Mouse (Mus musculus) limb, embryonic 12.5 days (tissue): Measurements from ENCODE around the gene Gm11032. TPM values are rescaled to one million over a fixed set of nuclear protein-coding genes. Genes with fewer than 3 reads are reported as not detected.

ENCODE experiments used
- ATAC-seq: fragments of 200-750 bp; cut with Nextera tagmentation; 2 replicates; pipeline ENCODE4 v1.8.0; 2017; ENCODE audit warnings: low read depth, moderate TSS enrichment; ENCODE audit not compliant: insufficient number of reproducible peaks, insufficient read depth, low FRiP score, low TSS enrichment
- H3K27ac ChIP-seq: fragments of 300-500 bp; sonication (generic); 2 replicates; pipeline ENCODE4 v1.5.1; 2016; ENCODE audit warnings: mild to moderate bottlenecking, moderate library complexity
- H3K27me3 ChIP-seq: fragments of 300-500 bp; sonication (generic); 2 replicates; pipeline ENCODE4 v1.6.1; 2016; ENCODE audit warnings: mild to moderate bottlenecking, moderate library complexity
- H3K36me3 ChIP-seq: fragments of 300-500 bp; sonication (generic); 2 replicates; pipeline ENCODE4 v1.6.1; 2016; ENCODE audit warnings: mild to moderate bottlenecking, moderate library complexity
- H3K4me1 ChIP-seq: fragments of 300-500 bp; sonication (generic); replicated peaks from 2 replicates; pipeline ENCODE4 v1.6.1; 2016
- H3K4me2 ChIP-seq: fragments of 300-500 bp; sonication (generic); 2 replicates; pipeline ENCODE4 v1.6.1; 2016; ENCODE audit warnings: mild to moderate bottlenecking, moderate library complexity
- H3K4me3 ChIP-seq: fragments of 300-500 bp; sonication (generic); replicated peaks from 2 replicates; pipeline ENCODE4 v1.5.1; 2016; ENCODE audit warnings: mild to moderate bottlenecking
- H3K9ac ChIP-seq: fragments of 300-500 bp; sonication (generic); replicated peaks from 2 replicates; pipeline ENCODE4 v1.6.1; 2016; ENCODE audit warnings: mild to moderate bottlenecking, moderate library complexity
- H3K9me3 ChIP-seq: fragments of 300-500 bp; sonication (generic); 2 replicates; pipeline ENCODE4 v1.6.1; 2016; ENCODE audit warnings: mild to moderate bottlenecking, moderate library complexity
- WGBS: fragments of 180-500 bp; shearing (Covaris S2); methylation state at CpG from one replicate; pipeline ENCODE4 v1.1.7; 2016; 5-methylcytosine and 5-hydroxymethylcytosine counted together
- polyA plus RNA-seq: library from polyadenylated mRNA; unstranded; fragments of >200 nt; fragmentation: Nextera tagmentation; extraction: Ambion mirVana; gene quantifications from 2 replicates; pipeline ENCODE4 v1.2.1, GENCODE M21; 2016

The Gm11032 gene
- polyA plus RNA-seq, 1 experiment from 2014 or later: not detected

GRCm38 (mm10) chr11:4659818-4660217, 40.0 kb downstream of the Gm11032 start:
- H3K4me3 ChIP-seq: no peak overlapping the region
- no peaks in the 10 kb centered on the region for H3K27me3 ChIP-seq
- 93% methylated on average over 1 of the region's 1 CpGs for WGBS
- no peak overlapping the region for H3K27ac ChIP-seq
- peaks cover 87% of the 10 kb centered on the region for H3K36me3 ChIP-seq
- ATAC-seq: no peak
- H3K4me1 ChIP-seq: no peaks in the 10 kb centered on the region
- H3K4me2 ChIP-seq: no peak overlapping the region
- H3K9me3 ChIP-seq: no peaks in the 10 kb centered on the region
- no peak overlapping the region for H3K9ac ChIP-seq

- WGBS: 88% methylated on average over 7 of the region's 7 CpGs
- ATAC-seq: no peak
- H3K9me3 ChIP-seq: no peaks in the 10 kb centered on the region
- no peaks in the 10 kb centered on the region for H3K4me1 ChIP-seq
- H3K36me3 ChIP-seq: peaks cover 80% of the 10 kb centered on the region
- H3K27ac ChIP-seq: no peak overlapping the region
- no peak overlapping the region for H3K9ac ChIP-seq
- H3K4me2 ChIP-seq: no peak overlapping the region
- no peaks in the 10 kb centered on the region for H3K27me3 ChIP-seq
- H3K4me3 ChIP-seq: no peak overlapping the region
Observed at GRCm38 (mm10) chr11:4660309-4661025, 40.6 kb downstream of the Gm11032 start.

GRCm38 (mm10) chr11:4661324-4661723, 41.5 kb downstream of the Gm11032 start:
- H3K36me3 ChIP-seq: peaks cover 73% of the 10 kb centered on the region
- no peak overlapping the region for H3K27ac ChIP-seq
- no peaks in the 10 kb centered on the region for H3K9me3 ChIP-seq
- H3K4me2 ChIP-seq: no peak overlapping the region
- H3K9ac ChIP-seq: no peak overlapping the region
- ATAC-seq: no peak
- no peak overlapping the region for H3K4me3 ChIP-seq
- H3K4me1 ChIP-seq: no peaks in the 10 kb centered on the region
- no peaks in the 10 kb centered on the region for H3K27me3 ChIP-seq
- WGBS: 89% methylated on average over 4 of the region's 4 CpGs

- no peak overlapping the region for H3K4me2 ChIP-seq
- H3K9me3 ChIP-seq: no peaks in the 10 kb centered on the region
- H3K4me1 ChIP-seq: no peaks in the 10 kb centered on the region
- no peak overlapping the region for H3K9ac ChIP-seq
- no peaks in the 10 kb centered on the region for H3K27me3 ChIP-seq
- H3K4me3 ChIP-seq: no peak overlapping the region
- WGBS: 86% methylated on average over 10 of the region's 10 CpGs
- H3K27ac ChIP-seq: no peak overlapping the region
- no peak for ATAC-seq
- H3K36me3 ChIP-seq: peaks cover 68% of the 10 kb centered on the region
Observed at GRCm38 (mm10) chr11:4661871-4662495, 42.1 kb downstream of the Gm11032 start.

- H3K9me3 ChIP-seq: no peaks in the 10 kb centered on the region
- WGBS: 89% methylated on average over 11 of the region's 11 CpGs
- H3K27me3 ChIP-seq: no peaks in the 10 kb centered on the region
- peaks cover 64% of the 10 kb centered on the region for H3K36me3 ChIP-seq
- no peak for ATAC-seq
- no peaks in the 10 kb centered on the region for H3K4me1 ChIP-seq
- H3K9ac ChIP-seq: no peak overlapping the region
- no peak overlapping the region for H3K4me3 ChIP-seq
- H3K4me2 ChIP-seq: no peak overlapping the region
- H3K27ac ChIP-seq: no peak overlapping the region
Observed at GRCm38 (mm10) chr11:4662496-4662878, 42.6 kb downstream of the Gm11032 start.

Other genes with a start within 250 kb of the Gm11032 start
- 0.31 TPM in 2 replicates for gene Hormad2, start 179.0 kb upstream of the Gm11032 start, polyA plus RNA-seq
- gene Mtmr3, start 25.2 kb upstream of the Gm11032 start, polyA plus RNA-seq: 39.5 and 40.0 TPM in 2 replicates
- gene Ascc2, start 17.7 kb downstream of the Gm11032 start, polyA plus RNA-seq: 37.2 and 39.7 TPM in 2 replicates
- 646 and 679 TPM in 2 replicates for gene Uqcr10, start 84.3 kb downstream of the Gm11032 start, polyA plus RNA-seq
- 75.7 and 76.7 TPM in 2 replicates for gene Zmat5, start 84.6 kb downstream of the Gm11032 start, polyA plus RNA-seq
- 0.08 TPM in 2 replicates for gene Cabp7, start 126.7 kb downstream of the Gm11032 start, polyA plus RNA-seq
- gene Nf2, start 229.5 kb downstream of the Gm11032 start, polyA plus RNA-seq: 59.8 and 68.0 TPM in 2 replicates